Mouse (Mus musculus): Measurements from ENCODE around the gene Sox12.
A peak's percentile ranks its signal among the peaks of the same experiment; 100 is the strongest.

GRCm38 (mm10) chr2:152413765-152414584 is 16.1 kb upstream of the Sox12 start:
- TF ChIP-seq CTCF (IDR thresholded peaks at IDR 0.05; ENCODE audit: low read depth) (0 out of 2 replicates have a peak, but pooled peaks have one; percentile 1), EP300 (IDR thresholded peaks at IDR 0.05; ENCODE audit: low read depth) (no peak)

Data from liver, embryonic 14.5 days (tissue).